Mouse (Mus musculus) liver, embryonic 11.5 days (tissue): ENCODE results near the gene Tbx2. TPM values are rescaled to one million over a fixed set of nuclear protein-coding genes. Genes with fewer than 3 reads are reported as not detected.
A peak's percentile ranks its signal among the peaks of the same experiment; 100 is the strongest.

Source experiments
- ATAC-seq: fragments of 200-750 bp; cut with Nextera tagmentation; replicated peaks from 2 replicates; pipeline ENCODE4 v1.8.0; 2017; ENCODE audit warnings: moderate number of reproducible peaks, mild to moderate bottlenecking, moderate TSS enrichment, moderate library complexity; ENCODE audit not compliant: low FRiP score
- DNase-seq: peaks from one replicate; pipeline ENCODE4 v3.0.0-alpha.2; 2017; ENCODE audit warnings: low spot score
- H3K27ac ChIP-seq: fragments of 300-500 bp; sonication (generic); 2 replicates; pipeline ENCODE4 v1.5.1; 2014; ENCODE audit warnings: mild to moderate bottlenecking, low read depth, low read length, control low read depth
- H3K27me3 ChIP-seq: fragments of 300-500 bp; sonication (generic); replicated peaks from 2 replicates; pipeline ENCODE4 v1.6.1; 2014; ENCODE audit warnings: low read length, mixed read lengths; ENCODE audit not compliant: control insufficient read depth, insufficient read depth
- H3K36me3 ChIP-seq: fragments of 300-500 bp; sonication (generic); 2 replicates; pipeline ENCODE4 v1.6.1; 2014; ENCODE audit warnings: mild to moderate bottlenecking, low read length, moderate library complexity, mixed read lengths; ENCODE audit not compliant: control insufficient read depth, insufficient read depth
- H3K4me1 ChIP-seq: fragments of 300-500 bp; sonication (generic); replicated peaks from 2 replicates; pipeline ENCODE4 v1.6.1; 2014; ENCODE audit warnings: low read length, mixed read lengths; ENCODE audit not compliant: control insufficient read depth, insufficient read depth
- H3K4me2 ChIP-seq: fragments of 300-500 bp; sonication (generic); 2 replicates; pipeline ENCODE4 v1.6.1; 2014; ENCODE audit warnings: mild to moderate bottlenecking, control low read depth, moderate library complexity
- H3K4me3 ChIP-seq: fragments of 300-500 bp; sonication (generic); 2 replicates; pipeline ENCODE4 v1.5.1; 2014; ENCODE audit warnings: low read depth, low read length, control low read depth
- H3K9ac ChIP-seq: fragments of 300-500 bp; sonication (generic); 2 replicates; pipeline ENCODE4 v1.6.1; 2014; ENCODE audit warnings: low read depth, low read length, control low read depth
- H3K9me3 ChIP-seq: fragments of 300-500 bp; sonication (generic); 2 replicates; pipeline ENCODE4 v1.6.1; 2016; ENCODE audit warnings: low read length, inconsistent platforms, mixed read lengths; ENCODE audit not compliant: control insufficient read depth
- WGBS: fragments of 180-500 bp; shearing (Covaris S2); extraction: QIAGEN DNeasy Blood & Tissue Kit; methylation state at CpG from one replicate; pipeline ENCODE4 v1.1.7; 2014; 5-methylcytosine and 5-hydroxymethylcytosine counted together
- polyA plus RNA-seq: library from polyadenylated mRNA; unstranded; fragments of >200 nt; fragmentation: Nextera tagmentation; extraction: Ambion mirVana; gene quantifications from 2 replicates; pipeline ENCODE4 v1.2.1, GENCODE M21; 2014

Gene Tbx2
- polyA plus RNA-seq, 1 experiment from 2014 or later, result 3.2 TPM

GRCm38 (mm10) chr11:85846509-85846908, 14.2 kb downstream of the Tbx2 start:
- H3K27ac ChIP-seq, result no peak overlapping the region
- no peaks in the 10 kb centered on the region for H3K36me3 ChIP-seq
- no peaks in the 10 kb centered on the region for H3K9me3 ChIP-seq
- DNase-seq, result no peak
- no peak overlapping the region for H3K9ac ChIP-seq
- 53% methylated on average over 4 of the region's 4 CpGs for WGBS
- no peak for ATAC-seq
- no peak overlapping the region for H3K4me3 ChIP-seq
- no peak overlapping the region for H3K4me2 ChIP-seq
- H3K27me3 ChIP-seq, result peaks cover 61% of the 10 kb centered on the region
- H3K4me1 ChIP-seq, result peaks cover 9% of the 10 kb centered on the region

- DNase-seq (peak; percentile 74), ATAC-seq (peak; percentile 61)
- Histone ChIP-seq H3K27me3 (peaks cover 37% of the 10 kb centered on the region), H3K27ac (no peak overlapping the region), H3K36me3 (no peaks in the 10 kb centered on the region), H3K9me3 (no peaks in the 10 kb centered on the region), H3K9ac (no peak overlapping the region), H3K4me3 (no peak overlapping the region; the same call in 1 of the 2 replicates), H3K4me2 (peak overlapping the region; percentile 55), H3K4me1 (peaks cover 3% of the 10 kb centered on the region)
- WGBS, result 4% methylated on average over 21 of the region's 21 CpGs
Observed at GRCm38 (mm10) chr11:85849037-85849436, 16.7 kb downstream of the Tbx2 start.

- Histone ChIP-seq H3K27me3 (peaks cover 26% of the 10 kb centered on the region), H3K4me2 (no peak within 1 kb of the TSS), H3K4me3 (no peak within 1 kb of the TSS)
Observed at GRCm38 (mm10) chr11:85850233-85850632, 17.9 kb downstream of the Tbx2 start, which contains the start of gene Gm11444. Gene Gm11444 (minus strand): TSS chr11:85850333.

GRCm38 (mm10) chr11:85850758-85851157, 18.4 kb downstream of the Tbx2 start:
- no peak overlapping the region for H3K4me3 ChIP-seq
- ATAC-seq (no peak), DNase-seq (no peak)
- H3K4me1 ChIP-seq, result no peaks in the 10 kb centered on the region
- no peak overlapping the region for H3K27ac ChIP-seq
- no peak overlapping the region for H3K4me2 ChIP-seq
- H3K9me3 ChIP-seq, result no peaks in the 10 kb centered on the region
- 44% methylated on average over 6 of the region's 6 CpGs for WGBS
- H3K36me3 ChIP-seq, result no peaks in the 10 kb centered on the region
- H3K27me3 ChIP-seq, result peaks cover 21% of the 10 kb centered on the region
- no peak overlapping the region for H3K9ac ChIP-seq

More at GRCm38 (mm10) chr11:85850233-85850632, 17.9 kb downstream of the Tbx2 start, which contains the start of gene Gm11444:
- no peak within 1 kb of the TSS for H3K9ac ChIP-seq
- 75% methylated on average over 6 of the region's 6 CpGs for WGBS
- no peaks in the 10 kb centered on the region for H3K36me3 ChIP-seq
- H3K4me1 ChIP-seq, result no peaks in the 10 kb centered on the region
- no peak within 1 kb of the TSS for H3K27ac ChIP-seq
- ATAC-seq (no peak), DNase-seq (no peak)
- H3K9me3 ChIP-seq, result no peaks in the 10 kb centered on the region

GRCm38 (mm10) chr11:85857997-85858698, 25.8 kb downstream of the Tbx2 start:
- ATAC-seq (no peak), DNase-seq (no peak)
- no peaks in the 10 kb centered on the region for H3K36me3 ChIP-seq
- H3K27me3 ChIP-seq, result no peaks in the 10 kb centered on the region
- H3K9me3 ChIP-seq, result no peaks in the 10 kb centered on the region
- H3K4me1 ChIP-seq, result no peaks in the 10 kb centered on the region
- H3K9ac ChIP-seq, result no peak overlapping the region
- no peak overlapping the region for H3K27ac ChIP-seq
- H3K4me2 ChIP-seq, result no peak overlapping the region
- no peak overlapping the region for H3K4me3 ChIP-seq
- 49% methylated on average over 6 of the region's 6 CpGs for WGBS

- Histone ChIP-seq H3K36me3 (no peaks in the 10 kb centered on the region), H3K9me3 (no peaks in the 10 kb centered on the region), H3K4me1 (no peaks in the 10 kb centered on the region), H3K4me3 (no peak overlapping the region), H3K27me3 (peaks cover 4% of the 10 kb centered on the region; the same call in 1 of the 2 replicates), H3K27ac (no peak overlapping the region), H3K4me2 (no peak overlapping the region), H3K9ac (no peak overlapping the region)
- DNase-seq (no peak), ATAC-seq (no peak)
- 24% methylated on average over 7 of the region's 7 CpGs for WGBS
Observed at GRCm38 (mm10) chr11:85864363-85864762, 32.0 kb downstream of the Tbx2 start.

GRCm38 (mm10) chr11:85876059-85876788, 43.9 kb downstream of the Tbx2 start:
- Histone ChIP-seq H3K4me3 (no peak overlapping the region), H3K36me3 (no peaks in the 10 kb centered on the region), H3K4me1 (no peaks in the 10 kb centered on the region), H3K4me2 (no peak overlapping the region), H3K9ac (no peak overlapping the region), H3K27ac (no peak overlapping the region), H3K27me3 (peaks cover 20% of the 10 kb centered on the region), H3K9me3 (no peaks in the 10 kb centered on the region)
- no peak for ATAC-seq
- WGBS, result 58% methylated on average over 24 of the region's 24 CpGs
- DNase-seq, result no peak

GRCm38 (mm10) chr11:85884498-85884897, 52.1 kb downstream of the Tbx2 start:
- no peak overlapping the region for H3K9ac ChIP-seq
- H3K36me3 ChIP-seq, result no peaks in the 10 kb centered on the region
- no peaks in the 10 kb centered on the region for H3K9me3 ChIP-seq
- H3K4me1 ChIP-seq, result peaks cover 10% of the 10 kb centered on the region
- H3K27ac ChIP-seq, result no peak overlapping the region
- ATAC-seq (no peak), DNase-seq (no peak)
- peaks cover 89% of the 10 kb centered on the region for H3K27me3 ChIP-seq
- WGBS, result 77% methylated on average over 4 of the region's 4 CpGs
- no peak overlapping the region for H3K4me3 ChIP-seq
- H3K4me2 ChIP-seq, result no peak overlapping the region
